Mouse (Mus musculus): ENCODE measurements at regions not wholly inside any gene's neighbourhood (a gene's known extent, or its start where the extent isn't known, plus 50 kb on each side); places are given as distances from the start of the nearest gene placed in this dataset.

- Histone ChIP-seq H3K36me3 (no peaks in the 10 kb centered on the region), H3K4me3 (no peak overlapping the region), H3K27ac (replicated peaks) (no peak overlapping the region), H3K4me1 (no peaks in the 10 kb centered on the region), H3K9ac (no peak overlapping the region), H3K27me3 (replicated peaks) (no peaks in the 10 kb centered on the region), H3K9me3 (no peaks in the 10 kb centered on the region), H3K4me2 (no peak overlapping the region)
- ATAC-seq (ENCODE audit: extremely low read depth, insufficient number of reproducible peaks, low FRiP score, low TSS enrichment), result no peak
- 60% methylated on average over 8 of the region's 8 CpGs for WGBS
These were observed 238.6 kb downstream of the Hlx start for GRCm38 (mm10) chr1:184493811-184494210.

- no peak overlapping the region for H3K9ac ChIP-seq
- no peak overlapping the region for H3K4me2 ChIP-seq
- WGBS, result 84% methylated on average over 3 of the region's 3 CpGs
- no peaks in the 10 kb centered on the region for H3K9me3 ChIP-seq
- H3K36me3 ChIP-seq, result no peaks in the 10 kb centered on the region
- H3K4me1 ChIP-seq, result no peaks in the 10 kb centered on the region
- H3K27me3 ChIP-seq (replicated peaks), result no peaks in the 10 kb centered on the region
- H3K4me3 ChIP-seq, result no peak overlapping the region
- ATAC-seq (ENCODE audit: extremely low read depth, insufficient number of reproducible peaks, low FRiP score, low TSS enrichment), result no peak
- no peak overlapping the region for H3K27ac ChIP-seq (replicated peaks)
These were observed 240.3 kb downstream of the Hlx start for GRCm38 (mm10) chr1:184492115-184492514.

- no peak for ATAC-seq (ENCODE audit: extremely low read depth, insufficient number of reproducible peaks, low FRiP score, low TSS enrichment)
- whole genome bisulfite sequencing, result 65% methylated on average over 4 of the region's 4 CpGs
These were observed 241.2 kb downstream of the Hlx start for GRCm38 (mm10) chr1:184491252-184491651.

GRCm38 (mm10) chr1:184487409-184487808 is 245.0 kb downstream of the Hlx start:
- Histone ChIP-seq H3K4me2 (no peak overlapping the region), H3K27ac (replicated peaks) (no peak overlapping the region), H3K4me1 (no peaks in the 10 kb centered on the region), H3K9ac (no peak overlapping the region), H3K4me3 (no peak overlapping the region), H3K27me3 (replicated peaks) (no peaks in the 10 kb centered on the region; the same call in 1 of the 2 replicates), H3K9me3 (no peaks in the 10 kb centered on the region), H3K36me3 (no peaks in the 10 kb centered on the region)
- 64% methylated on average over 6 of the region's 6 CpGs for WGBS
- ATAC-seq (ENCODE audit: extremely low read depth, insufficient number of reproducible peaks, low FRiP score, low TSS enrichment), result no peak

More at GRCm38 (mm10) chr1:184491252-184491651, 241.2 kb downstream of the Hlx start:
- H3K9ac ChIP-seq, result no peak overlapping the region
- no peak overlapping the region for H3K4me2 ChIP-seq
- H3K9me3 ChIP-seq, result no peaks in the 10 kb centered on the region
- no peaks in the 10 kb centered on the region for H3K4me1 ChIP-seq
- H3K4me3 ChIP-seq, result no peak overlapping the region
- no peaks in the 10 kb centered on the region for H3K27me3 ChIP-seq (replicated peaks)
- H3K36me3 ChIP-seq, result no peaks in the 10 kb centered on the region
- no peak overlapping the region for H3K27ac ChIP-seq (replicated peaks)

- Histone ChIP-seq H3K27ac (replicated peaks) (no peak overlapping the region), H3K9me3 (no peaks in the 10 kb centered on the region), H3K4me3 (no peak overlapping the region), H3K27me3 (replicated peaks) (no peaks in the 10 kb centered on the region; the same call in 1 of the 2 replicates), H3K4me2 (no peak overlapping the region), H3K36me3 (no peaks in the 10 kb centered on the region), H3K4me1 (no peaks in the 10 kb centered on the region), H3K9ac (no peak overlapping the region)
- ATAC-seq (ENCODE audit: extremely low read depth, insufficient number of reproducible peaks, low FRiP score, low TSS enrichment), result no peak
- WGBS, result 69% methylated on average over 8 of the region's 8 CpGs
These were observed 247.6 kb downstream of the Hlx start for GRCm38 (mm10) chr1:184484801-184485200.

- H3K27me3 ChIP-seq (replicated peaks), result no peaks in the 10 kb centered on the region; the same call in 1 of the 2 replicates
- no peak overlapping the region for H3K4me2 ChIP-seq
- H3K27ac ChIP-seq (replicated peaks), result no peak overlapping the region
- no peaks in the 10 kb centered on the region for H3K9me3 ChIP-seq
- WGBS, result 69% methylated on average over 7 of the region's 7 CpGs
- ATAC-seq (ENCODE audit: extremely low read depth, insufficient number of reproducible peaks, low FRiP score, low TSS enrichment), result no peak
- no peak overlapping the region for H3K4me3 ChIP-seq
- no peaks in the 10 kb centered on the region for H3K4me1 ChIP-seq
- no peak overlapping the region for H3K9ac ChIP-seq
- H3K36me3 ChIP-seq, result no peaks in the 10 kb centered on the region
These were observed 249.0 kb downstream of the Hlx start for GRCm38 (mm10) chr1:184483371-184483770.

- no peak overlapping the region for H3K27ac ChIP-seq (replicated peaks)
- 45% methylated on average over 9 of the region's 9 CpGs for WGBS
- H3K4me2 ChIP-seq, result no peak overlapping the region
- no peak overlapping the region for H3K4me3 ChIP-seq
- H3K4me1 ChIP-seq, result no peaks in the 10 kb centered on the region
- no peak for ATAC-seq (ENCODE audit: extremely low read depth, insufficient number of reproducible peaks, low FRiP score, low TSS enrichment)
- H3K9ac ChIP-seq, result no peak overlapping the region
- no peaks in the 10 kb centered on the region for H3K36me3 ChIP-seq
- no peaks in the 10 kb centered on the region for H3K9me3 ChIP-seq
- no peaks in the 10 kb centered on the region; the same call in 1 of the 2 replicates for H3K27me3 ChIP-seq (replicated peaks)
These were observed 250.4 kb downstream of the Hlx start for GRCm38 (mm10) chr1:184482026-184482425.

GRCm38 (mm10) chr1:184480571-184481220 is 251.7 kb downstream of the Hlx start:
- no peaks in the 10 kb centered on the region for H3K4me1 ChIP-seq
- H3K27me3 ChIP-seq (replicated peaks), result no peaks in the 10 kb centered on the region; the same call in 1 of the 2 replicates
- no peak for ATAC-seq (ENCODE audit: extremely low read depth, insufficient number of reproducible peaks, low FRiP score, low TSS enrichment)
- H3K9ac ChIP-seq, result no peak overlapping the region
- 76% methylated on average over 9 of the region's 9 CpGs for whole genome bisulfite sequencing
- H3K4me3 ChIP-seq, result no peak overlapping the region
- no peaks in the 10 kb centered on the region for H3K36me3 ChIP-seq
- H3K9me3 ChIP-seq, result no peaks in the 10 kb centered on the region
- H3K27ac ChIP-seq (replicated peaks), result no peak overlapping the region
- no peak overlapping the region for H3K4me2 ChIP-seq

- Histone ChIP-seq H3K4me3 (no peak overlapping the region), H3K4me2 (no peak overlapping the region), H3K27ac (replicated peaks) (no peak overlapping the region), H3K27me3 (replicated peaks) (no peaks in the 10 kb centered on the region), H3K9me3 (no peaks in the 10 kb centered on the region), H3K9ac (no peak overlapping the region), H3K36me3 (no peaks in the 10 kb centered on the region), H3K4me1 (no peaks in the 10 kb centered on the region)
- 77% methylated on average over 7 of the region's 7 CpGs for WGBS
- ATAC-seq (ENCODE audit: extremely low read depth, insufficient number of reproducible peaks, low FRiP score, low TSS enrichment), result no peak
These were observed 254.4 kb downstream of the Hlx start for GRCm38 (mm10) chr1:184478006-184478405.

GRCm38 (mm10) chr1:184462481-184463124 is 269.8 kb downstream of the Hlx start:
- Histone ChIP-seq H3K4me3 (no peak overlapping the region), H3K27ac (replicated peaks) (no peak overlapping the region), H3K4me2 (no peak overlapping the region), H3K9me3 (no peaks in the 10 kb centered on the region), H3K4me1 (no peaks in the 10 kb centered on the region), H3K27me3 (replicated peaks) (0 out of 2 replicates have a peak, but pooled peaks cover 7% of the 10 kb centered on the region), H3K36me3 (no peaks in the 10 kb centered on the region), H3K9ac (no peak overlapping the region)
- 73% methylated on average over 9 of the region's 9 CpGs for WGBS
- ATAC-seq (ENCODE audit: extremely low read depth, insufficient number of reproducible peaks, low FRiP score, low TSS enrichment), result no peak

GRCm38 (mm10) chr1:184461411-184461810 is 271.0 kb downstream of the Hlx start:
- ATAC-seq (ENCODE audit: extremely low read depth, insufficient number of reproducible peaks, low FRiP score, low TSS enrichment), result no peak
- no peak overlapping the region for H3K27ac ChIP-seq (replicated peaks)

GRCm38 (mm10) chr1:184456727-184457126 is 275.7 kb downstream of the Hlx start:
- no peaks in the 10 kb centered on the region for H3K9me3 ChIP-seq
- H3K4me2 ChIP-seq, result no peak overlapping the region
- ATAC-seq (ENCODE audit: extremely low read depth, insufficient number of reproducible peaks, low FRiP score, low TSS enrichment), result no peak
- no peaks in the 10 kb centered on the region for H3K27me3 ChIP-seq (replicated peaks)
- H3K27ac ChIP-seq (replicated peaks), result no peak overlapping the region
- WGBS, result 87% methylated on average over 8 of the region's 8 CpGs
- no peaks in the 10 kb centered on the region for H3K4me1 ChIP-seq
- H3K36me3 ChIP-seq, result no peaks in the 10 kb centered on the region
- no peak overlapping the region for H3K4me3 ChIP-seq
- H3K9ac ChIP-seq, result no peak overlapping the region

More at GRCm38 (mm10) chr1:184461411-184461810, 271.0 kb downstream of the Hlx start:
- Histone ChIP-seq H3K4me3 (no peak overlapping the region), H3K4me2 (no peak overlapping the region), H3K9me3 (no peaks in the 10 kb centered on the region), H3K27me3 (replicated peaks) (0 out of 2 replicates have a peak, but pooled peaks cover 4% of the 10 kb centered on the region), H3K9ac (no peak overlapping the region), H3K4me1 (no peaks in the 10 kb centered on the region), H3K36me3 (no peaks in the 10 kb centered on the region)
